Mouse (Mus musculus): ENCODE measurements around the gene Trim32.

- TF ChIP-seq CTCF (IDR thresholded peaks at IDR 0.05) (no peak), EP300 (IDR thresholded peaks at IDR 0.05) (no peak)
These were observed 15.3 kb downstream of the Trim32 start for GRCm38 (mm10) chr4:65620125-65620524.
